Mouse (Mus musculus) macrophage (primary cell): Measurements from ENCODE around the gene Tollip. TPM values are rescaled to one million over a fixed set of nuclear protein-coding genes. Genes with fewer than 3 reads are reported as not detected.

Experiments used
- H3K27ac ChIP-seq: fragments of 350-480 bp; formaldehyde crosslinking; 2 replicates; pipeline ENCODE4 v1.9.0; 2021
- H3K36me3 ChIP-seq: fragments of 350-480 bp; formaldehyde crosslinking; 2 replicates; pipeline ENCODE4 v1.9.0; 2021; ENCODE audit errors: inconsistent target
- H3K4me3 ChIP-seq: fragments of 350-480 bp; formaldehyde crosslinking; 2 replicates; pipeline ENCODE4 v1.9.0; 2021; ENCODE audit errors: inconsistent target
- H3K79me2 ChIP-seq: fragments of 350-480 bp; formaldehyde crosslinking; 2 replicates; pipeline ENCODE4 v1.9.0; 2021; ENCODE audit errors: inconsistent target
- WGBS: methylation state at CpG from one replicate; pipeline ENCODE4 v1.1.7; 2026; ENCODE audit warnings: inconsistent platforms; ENCODE audit not compliant: missing documents; 5-methylcytosine and 5-hydroxymethylcytosine counted together
- polyA plus RNA-seq: library from polyadenylated mRNA; stranded (reverse); fragments of 250-400 nt; gene quantifications from 3 replicates; pipeline ENCODE4 v1.2.4, GENCODE M21; 2018; ENCODE audit warnings: inconsistent platforms

Tollip gene
- polyA plus RNA-seq, 1 experiment from 2014 or later, result 55.4 TPM

- H3K79me2 ChIP-seq, result peaks cover 48% of the 10 kb centered on the region
- H3K27ac ChIP-seq, result no peak overlapping the region
- WGBS, result 95% methylated on average over 7 of the region's 7 CpGs
- H3K4me3 ChIP-seq, result no peak overlapping the region
- H3K36me3 ChIP-seq, result peaks cover 72% of the 10 kb centered on the region
These were observed 26.2 kb downstream of the Tollip start for GRCm38 (mm10) chr7:141892151-141892550.

DNA sequence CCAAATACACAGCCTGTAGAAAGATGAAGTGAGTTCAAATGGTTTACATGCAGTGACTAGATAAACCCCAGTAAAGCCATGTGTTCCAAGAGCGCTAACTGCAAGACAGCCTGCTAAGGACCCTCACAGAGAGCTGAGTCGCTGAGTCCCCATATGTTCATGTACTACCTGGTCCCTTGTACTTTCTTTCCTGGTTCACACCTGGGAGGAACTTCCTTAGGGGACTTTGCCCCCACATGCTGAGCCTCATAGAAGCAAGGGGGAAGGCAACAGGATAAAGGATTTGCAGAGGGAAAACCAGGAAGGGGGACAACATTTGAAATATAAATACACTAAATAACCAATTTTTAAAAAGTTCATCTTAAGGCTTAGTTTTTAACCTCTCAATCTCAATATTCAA is 39.5 kb downstream of the Tollip start:
- H3K36me3 ChIP-seq, result peaks cover 82% of the 10 kb centered on the region
- H3K79me2 ChIP-seq, result no peaks in the 10 kb centered on the region
- no peak overlapping the region for H3K27ac ChIP-seq
- H3K4me3 ChIP-seq, result no peak overlapping the region
- 97% methylated on average over 2 of the region's 2 CpGs for WGBS

DNA sequence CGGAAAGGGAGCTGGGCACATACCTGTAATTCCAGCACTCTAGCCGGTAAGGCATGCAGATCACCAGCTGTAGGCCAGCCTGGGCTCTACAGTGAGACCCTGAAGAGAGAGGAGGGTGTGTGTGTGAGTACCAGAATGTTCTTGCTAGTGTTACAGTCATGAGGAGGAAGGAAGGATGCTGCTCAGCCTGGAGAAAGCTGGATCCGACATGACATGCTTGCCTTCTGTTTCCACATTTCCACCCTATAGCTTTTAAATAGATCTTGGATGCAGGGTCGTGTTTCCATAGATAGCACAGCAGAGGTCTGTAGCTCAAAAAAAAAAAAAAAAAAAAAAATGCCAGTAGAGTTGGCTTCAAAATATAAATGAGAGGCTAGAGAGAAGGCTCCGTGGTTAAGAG is 43.4 kb downstream of the Tollip start:
- Histone ChIP-seq H3K4me3 (no peak overlapping the region), H3K27ac (no peak overlapping the region), H3K36me3 (peaks cover 59% of the 10 kb centered on the region), H3K79me2 (no peaks in the 10 kb centered on the region)
- 100% methylated on average over 5 of the region's 5 CpGs for WGBS

DNA sequence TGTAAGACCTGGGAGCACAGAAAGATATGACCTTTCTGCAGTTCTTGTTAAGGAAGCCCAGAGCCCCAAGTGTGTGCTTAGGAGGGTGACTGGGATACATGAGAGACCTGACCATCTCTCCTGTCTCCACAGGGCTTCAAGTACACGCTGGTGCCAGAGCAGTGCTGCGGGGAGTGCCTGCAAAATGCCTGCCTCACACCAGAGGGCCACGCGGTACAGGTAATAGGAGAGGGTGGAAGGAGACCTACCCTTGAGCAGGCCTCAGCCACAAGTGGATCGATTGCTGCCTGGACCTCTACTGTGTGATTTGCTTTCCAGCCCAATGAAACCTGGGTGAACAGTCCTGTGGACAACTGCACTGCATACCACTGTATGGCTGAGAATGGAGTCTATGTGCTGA is 47.8 kb downstream of the Tollip start:
- H3K36me3 ChIP-seq, result peaks cover 29% of the 10 kb centered on the region
- no peaks in the 10 kb centered on the region for H3K79me2 ChIP-seq
- H3K4me3 ChIP-seq, result no peak overlapping the region
- H3K27ac ChIP-seq, result no peak overlapping the region
- WGBS, result 90% methylated on average over 5 of the region's 5 CpGs

- H3K4me3 ChIP-seq, result no peak overlapping the region
- WGBS, result 55% methylated on average over 5 of the region's 5 CpGs
- no peaks in the 10 kb centered on the region for H3K79me2 ChIP-seq
- H3K27ac ChIP-seq, result no peak overlapping the region
- peaks cover 24% of the 10 kb centered on the region for H3K36me3 ChIP-seq
These were observed 48.7 kb downstream of the Tollip start for GRCm38 (mm10) chr7:141869644-141870043.

- Histone ChIP-seq H3K27ac (no peak overlapping the region), H3K36me3 (no peaks in the 10 kb centered on the region), H3K4me3 (no peak overlapping the region), H3K79me2 (no peaks in the 10 kb centered on the region)
- WGBS, result 7% methylated on average over 4 of the region's 4 CpGs
These were observed 57.3 kb downstream of the Tollip start for GRCm38 (mm10) chr7:141861046-141861445.

DNA sequence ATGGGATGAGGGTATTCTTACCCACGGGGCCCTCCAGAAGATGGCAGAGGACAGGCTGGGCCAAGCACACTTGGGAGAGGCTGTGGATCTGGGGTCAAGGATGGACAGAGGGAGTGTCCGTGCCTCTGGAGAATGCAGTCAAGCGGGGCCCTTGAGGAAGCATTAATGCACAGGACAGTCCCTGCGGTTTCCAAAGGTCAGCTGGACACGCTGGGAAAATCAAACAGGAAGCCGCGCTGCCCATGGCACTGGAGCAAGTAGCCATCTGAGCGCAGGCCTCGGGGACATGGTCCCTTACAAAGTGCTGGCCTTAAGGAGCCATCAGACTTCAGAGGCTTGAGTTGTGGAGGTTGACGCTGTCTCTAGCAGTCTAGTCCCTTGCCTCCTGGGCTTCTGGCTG is 78.0 kb downstream of the Tollip start:
- H3K27ac ChIP-seq, result no peak overlapping the region
- H3K79me2 ChIP-seq, result no peaks in the 10 kb centered on the region
- no peak overlapping the region for H3K4me3 ChIP-seq
- 92% methylated on average over 9 of the region's 10 CpGs for WGBS
- no peaks in the 10 kb centered on the region for H3K36me3 ChIP-seq

GRCm38 (mm10) chr7:141838779-141839178 is 79.5 kb downstream of the Tollip start, which contains the start of gene Muc5b:
Muc5b (plus strand) TSS chr7:141839070.
- H3K27ac ChIP-seq, result no peak within 1 kb of the TSS
- H3K36me3 ChIP-seq, result no peaks in the 10 kb centered on the region
- 57% methylated on average over 5 of the region's 5 CpGs for WGBS
- no peak within 1 kb of the TSS for H3K4me3 ChIP-seq
- no peaks in the 10 kb centered on the region for H3K79me2 ChIP-seq

- 61% methylated on average over 8 of the region's 8 CpGs for WGBS
- Histone ChIP-seq H3K79me2 (no peaks in the 10 kb centered on the region), H3K4me3 (no peak overlapping the region), H3K27ac (no peak overlapping the region), H3K36me3 (no peaks in the 10 kb centered on the region)
These were observed 81.9 kb downstream of the Tollip start for GRCm38 (mm10) chr7:141836423-141836822.

GRCm38 (mm10) chr7:141835941-141836340 is 82.4 kb downstream of the Tollip start:
- H3K27ac ChIP-seq, result no peak overlapping the region
- no peaks in the 10 kb centered on the region for H3K79me2 ChIP-seq
- 26% methylated on average over 7 of the region's 7 CpGs for WGBS
- H3K4me3 ChIP-seq, result no peak overlapping the region
- H3K36me3 ChIP-seq, result no peaks in the 10 kb centered on the region

Other genes with a start within 250 kb of the Tollip start
- 0.07 to 0.14 TPM in 2 of 3 replicates, not detected in the other for gene Muc2, start 228.2 kb downstream of the Tollip start, polyA plus RNA-seq
- not detected in 3 replicates for gene Muc5ac, start 129.5 kb downstream of the Tollip start, polyA plus RNA-seq
- gene Muc5b, start 79.4 kb downstream of the Tollip start, polyA plus RNA-seq, result not detected in 3 replicates
- not detected in 3 replicates for gene Brsk2, start 31.2 kb upstream of the Tollip start, polyA plus RNA-seq
- gene Mob2, start 142.6 kb upstream of the Tollip start, polyA plus RNA-seq, result 22.8 to 35.4 TPM (median 31.3 TPM) in 3 replicates
- gene Dusp8, start 177.3 kb upstream of the Tollip start, polyA plus RNA-seq, result 0.22 to 1.2 TPM (median 0.47 TPM) in 3 replicates
- gene Gm45618, start 202.2 kb upstream of the Tollip start, polyA plus RNA-seq, result not detected in 3 replicates
- gene Gm39115, start 217.5 kb upstream of the Tollip start, polyA plus RNA-seq, result not detected in 3 replicates
- not detected in 3 replicates for gene Gm45337, start 226.1 kb upstream of the Tollip start, polyA plus RNA-seq
- not detected in 3 replicates for gene Gm29735, start 238.6 kb upstream of the Tollip start, polyA plus RNA-seq
- gene Gm4553, start 247.2 kb upstream of the Tollip start, polyA plus RNA-seq, result not detected in 3 replicates